Mouse (Mus musculus) embryonic facial prominence, embryonic 14.5 days (tissue): ENCODE measurements at regions not wholly inside any gene's neighbourhood (a gene's known extent, or its start where the extent isn't known, plus 50 kb on each side); places are given as distances from the start of the nearest gene placed in this dataset.
A peak's percentile ranks its signal among the peaks of the same experiment; 100 is the strongest.

Experiments
- ATAC-seq: fragments of 200-750 bp; cut with Nextera tagmentation; 2 replicates; pipeline ENCODE4 v1.8.0; 2017; ENCODE audit warnings: low read depth, moderate number of reproducible peaks, moderate TSS enrichment
- DNase-seq: peaks from one replicate; pipeline ENCODE4 v3.0.0-alpha.2; 2015; ENCODE audit warnings: low spot score
- H3K27ac ChIP-seq: fragments of 300-500 bp; sonication (generic); replicated peaks from 2 replicates; pipeline ENCODE4 v1.5.1; 2014; ENCODE audit warnings: low read depth, mild to moderate bottlenecking, low read length, moderate library complexity
- H3K27me3 ChIP-seq: fragments of 300-500 bp; sonication (generic); replicated peaks from 2 replicates; pipeline ENCODE4 v1.6.1; 2014; ENCODE audit warnings: low read length; ENCODE audit not compliant: control insufficient read depth, insufficient read depth
- H3K36me3 ChIP-seq: fragments of 300-500 bp; sonication (generic); 2 replicates; pipeline ENCODE4 v1.6.1; 2014; ENCODE audit warnings: low read length, mixed read lengths; ENCODE audit not compliant: control insufficient read depth, insufficient read depth
- H3K4me1 ChIP-seq: fragments of 300-500 bp; sonication (generic); 2 replicates; pipeline ENCODE4 v1.6.1; 2014; ENCODE audit warnings: antibody characterized with exemption, low read length; ENCODE audit not compliant: control insufficient read depth, insufficient read depth
- H3K4me2 ChIP-seq: fragments of 300-500 bp; sonication (generic); 2 replicates; pipeline ENCODE4 v1.6.1; 2014; ENCODE audit warnings: low read depth, mild to moderate bottlenecking, low read length, moderate library complexity, mixed read lengths
- H3K4me3 ChIP-seq: fragments of 300-500 bp; sonication (generic); 2 replicates; pipeline ENCODE4 v1.5.1; 2014; ENCODE audit warnings: low read depth, mild to moderate bottlenecking, low read length
- H3K9ac ChIP-seq: fragments of 300-500 bp; sonication (generic); 2 replicates; pipeline ENCODE4 v1.6.1; 2014; ENCODE audit warnings: low read depth, mild to moderate bottlenecking, low read length, moderate library complexity, mixed read lengths
- H3K9me3 ChIP-seq: fragments of 300-500 bp; sonication (generic); 2 replicates; pipeline ENCODE4 v1.6.1; 2016; ENCODE audit warnings: low read length; ENCODE audit not compliant: control insufficient read depth
- WGBS: fragments of 180-500 bp; shearing (Covaris S2); extraction: QIAGEN DNeasy Blood & Tissue Kit; methylation state at CpG from one replicate; pipeline ENCODE4 v1.1.7; 2014; 5-methylcytosine and 5-hydroxymethylcytosine counted together

DNA sequence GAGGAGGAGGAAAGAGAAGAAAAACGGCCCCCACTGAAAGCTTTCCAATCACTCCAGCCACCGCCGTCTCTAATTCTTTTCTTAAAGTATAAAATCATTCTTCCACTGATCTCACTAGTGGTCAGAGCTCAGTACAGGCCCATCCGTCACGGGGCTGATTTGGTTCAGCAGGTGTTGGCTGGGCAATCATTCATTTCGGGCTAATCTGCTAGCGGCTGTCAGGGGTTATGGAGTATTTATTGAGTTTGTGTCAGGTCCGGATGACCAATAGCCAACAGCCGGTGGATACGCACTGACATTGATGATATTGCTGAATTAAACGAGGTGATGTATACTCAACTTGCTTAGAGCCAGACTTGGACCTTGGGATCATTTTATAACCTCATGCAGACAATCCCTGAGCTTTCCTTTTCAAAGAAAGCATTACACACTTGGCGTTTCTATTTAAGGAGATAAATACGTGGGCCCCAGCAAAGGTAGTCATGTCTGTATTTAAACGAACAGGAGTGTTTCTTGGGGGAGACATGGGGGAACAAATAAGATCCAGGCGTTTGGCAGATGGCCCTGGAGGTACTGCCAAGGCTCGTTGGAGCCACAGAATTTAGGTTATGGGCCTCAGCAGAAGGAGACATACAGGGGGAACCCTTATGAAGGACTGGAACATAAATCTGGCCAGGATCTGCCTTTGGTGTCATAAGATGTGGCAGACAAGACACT lies 385.1 kb downstream of the Gm45692 start:
- no peaks in the 10 kb centered on the region for H3K36me3 ChIP-seq
- no peak overlapping the region for H3K4me3 ChIP-seq
- no peak overlapping the region for H3K9ac ChIP-seq
- H3K27ac ChIP-seq, result no peak overlapping the region; the same call in 1 of the 2 replicates
- ATAC-seq (peak; percentile 55; the same call in 1 of the 2 replicates), DNase-seq (peak; percentile 75)
- no peak overlapping the region for H3K4me2 ChIP-seq
- no peaks in the 10 kb centered on the region for H3K27me3 ChIP-seq
- 59% methylated on average over 16 of the region's 16 CpGs for whole genome bisulfite sequencing
- H3K9me3 ChIP-seq, result no peaks in the 10 kb centered on the region
- H3K4me1 ChIP-seq, result peaks cover 21% of the 10 kb centered on the region

DNA sequence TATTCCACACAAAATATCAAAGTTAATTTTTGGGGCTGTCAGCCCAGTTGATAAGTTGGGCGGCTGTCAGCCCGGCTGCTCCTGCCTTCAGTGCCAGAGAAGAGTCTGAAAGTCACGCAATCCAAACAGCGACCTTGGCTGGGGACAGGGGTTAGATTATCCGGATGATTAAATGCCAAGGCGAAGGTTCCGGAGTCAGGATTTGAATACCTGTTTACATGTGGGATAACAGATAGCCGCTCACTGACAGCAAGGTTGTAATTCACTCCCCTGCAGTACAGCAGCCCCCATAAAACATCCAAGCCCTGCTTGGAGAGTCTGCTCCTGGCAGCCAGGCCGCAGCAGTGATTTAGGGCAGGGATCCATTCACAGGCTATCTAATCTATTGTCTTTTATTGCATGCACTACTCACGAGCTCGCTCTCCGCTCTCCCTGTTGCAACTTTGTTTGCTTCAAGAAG lies 388.3 kb downstream of the Gm45692 start:
- no peaks in the 10 kb centered on the region for H3K36me3 ChIP-seq
- DNase-seq (no peak), ATAC-seq (no peak)
- H3K4me3 ChIP-seq, result no peak overlapping the region
- no peak overlapping the region for H3K9ac ChIP-seq
- no peak overlapping the region for H3K27ac ChIP-seq
- H3K27me3 ChIP-seq, result no peaks in the 10 kb centered on the region
- peaks cover 15% of the 10 kb centered on the region for H3K4me1 ChIP-seq
- H3K9me3 ChIP-seq, result no peaks in the 10 kb centered on the region
- no peak overlapping the region for H3K4me2 ChIP-seq
- 64% methylated on average over 12 of the region's 12 CpGs for WGBS

DNA sequence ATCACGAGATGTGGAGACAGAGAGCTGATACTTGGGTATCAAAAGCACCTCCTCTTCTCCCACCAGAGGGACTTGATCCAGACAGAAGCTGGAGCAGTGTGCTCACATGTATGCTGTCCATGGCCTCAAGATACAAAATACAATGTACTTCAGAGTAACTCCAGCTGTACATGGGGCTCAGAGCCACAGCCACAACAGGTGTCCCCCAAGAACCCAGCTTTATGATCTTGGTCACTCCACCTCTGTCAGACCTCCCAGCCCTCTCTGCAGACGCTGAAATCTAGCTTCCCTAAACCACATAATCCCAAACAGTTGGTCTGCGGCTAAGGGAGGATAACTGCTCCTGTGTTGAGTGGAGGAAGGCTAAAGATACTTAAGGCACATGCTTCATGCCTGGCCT lies 389.9 kb downstream of the Gm45692 start:
- Histone ChIP-seq H3K4me1 (peaks cover 7% of the 10 kb centered on the region), H3K9ac (no peak overlapping the region), H3K27ac (no peak overlapping the region), H3K27me3 (no peaks in the 10 kb centered on the region), H3K4me2 (no peak overlapping the region), H3K9me3 (no peaks in the 10 kb centered on the region), H3K36me3 (no peaks in the 10 kb centered on the region), H3K4me3 (no peak overlapping the region)
- WGBS, result 60% methylated on average over 3 of the region's 3 CpGs
- DNase-seq (peak; percentile 59), ATAC-seq (no peak)

DNA sequence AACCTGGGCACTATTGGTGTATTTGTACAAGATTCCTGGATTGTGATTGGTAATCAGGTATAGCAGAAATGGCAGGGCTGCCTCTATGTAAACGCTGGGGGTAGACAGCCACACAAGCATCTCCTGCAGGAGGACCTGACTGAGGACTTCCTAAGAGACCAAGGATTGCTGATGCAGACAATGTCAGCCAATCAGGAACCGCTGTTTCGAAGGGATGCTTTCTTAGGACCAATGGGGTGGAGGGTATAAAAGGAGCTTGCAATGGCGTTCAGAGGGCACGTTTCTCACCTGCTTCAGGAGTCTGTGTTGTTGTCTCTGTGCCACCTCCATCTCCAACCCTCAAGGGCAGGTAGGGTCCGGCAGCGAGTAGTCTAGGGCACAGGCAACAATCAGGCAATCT lies 393.7 kb downstream of the Gm45692 start:
- no peak overlapping the region for H3K27ac ChIP-seq
- WGBS, result 80% methylated on average over 7 of the region's 7 CpGs
- no peak overlapping the region for H3K4me3 ChIP-seq

DNA sequence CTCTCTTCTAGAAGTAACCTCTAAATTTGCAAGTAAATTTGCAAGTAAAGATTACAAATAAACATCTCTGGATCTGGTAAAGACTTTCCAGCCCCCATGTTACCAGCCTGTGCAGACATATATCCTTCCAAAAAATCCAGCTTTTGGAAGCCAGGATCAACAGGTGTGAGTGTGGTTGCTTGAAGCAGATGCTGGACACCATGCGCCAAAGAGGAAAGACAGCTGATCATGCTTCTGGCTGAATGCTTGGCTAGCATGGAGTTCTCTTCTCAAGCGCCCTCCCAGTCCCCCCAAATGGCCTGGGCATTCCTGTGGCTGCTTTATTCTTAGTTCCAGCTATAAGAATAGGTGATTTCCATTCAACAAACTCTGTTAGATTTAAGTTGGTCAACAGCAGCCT lies 404.9 kb downstream of the Gm45692 start:
- Histone ChIP-seq H3K9me3 (no peaks in the 10 kb centered on the region), H3K27me3 (no peaks in the 10 kb centered on the region), H3K9ac (no peak overlapping the region), H3K4me1 (no peaks in the 10 kb centered on the region; the same call in 1 of the 2 replicates), H3K4me2 (no peak overlapping the region), H3K36me3 (no peaks in the 10 kb centered on the region), H3K4me3 (no peak overlapping the region), H3K27ac (no peak overlapping the region)
- ATAC-seq, result no peak
- 86% methylated on average over 2 of the region's 2 CpGs for WGBS
- DNase-seq, result no peak

More for the DNA sequence above, 393.7 kb downstream of the Gm45692 start:
- DNase-seq (no peak), ATAC-seq (no peak)
- Histone ChIP-seq H3K9me3 (no peaks in the 10 kb centered on the region), H3K36me3 (no peaks in the 10 kb centered on the region), H3K4me2 (no peak overlapping the region), H3K27me3 (no peaks in the 10 kb centered on the region), H3K9ac (no peak overlapping the region), H3K4me1 (no peaks in the 10 kb centered on the region)

DNA sequence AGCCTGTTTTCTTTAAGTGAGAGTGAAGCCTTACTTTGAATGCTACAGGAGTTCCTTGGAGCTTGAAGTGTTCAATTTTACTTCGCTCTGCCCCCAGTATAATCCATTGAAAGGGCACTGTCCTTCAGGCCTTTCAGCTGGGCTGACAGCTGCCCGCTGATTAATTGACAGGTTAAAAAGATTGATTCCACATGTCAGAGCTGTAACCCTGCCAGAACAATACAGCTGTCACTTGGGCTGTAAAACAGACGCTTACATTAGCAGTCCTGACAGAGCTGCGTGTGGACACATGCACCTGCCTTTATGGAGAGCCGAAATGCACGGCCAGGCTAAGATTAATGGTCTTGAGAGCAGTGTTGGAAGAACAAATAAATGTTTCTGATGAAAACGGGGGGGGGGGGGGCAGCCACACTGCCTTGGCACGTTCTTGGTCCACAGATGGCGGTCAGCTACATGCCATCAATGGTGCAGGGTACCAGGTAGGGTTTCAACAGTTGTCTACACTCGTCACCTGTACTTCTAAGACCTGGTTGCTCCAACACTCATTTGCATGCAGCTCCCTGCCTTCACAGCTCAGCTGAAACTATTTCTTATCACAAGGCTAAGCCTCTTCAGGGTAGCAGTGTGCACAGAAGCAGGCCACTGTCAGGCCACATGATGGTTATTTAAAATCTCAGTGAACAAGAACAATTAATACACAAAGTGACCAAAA lies 407.3 kb downstream of the Gm45692 start:
- Histone ChIP-seq H3K36me3 (no peaks in the 10 kb centered on the region), H3K9me3 (no peaks in the 10 kb centered on the region), H3K4me2 (no peak overlapping the region), H3K27ac (no peak overlapping the region), H3K27me3 (no peaks in the 10 kb centered on the region), H3K4me1 (no peaks in the 10 kb centered on the region; the same call in 1 of the 2 replicates), H3K4me3 (no peak overlapping the region), H3K9ac (no peak overlapping the region)
- WGBS, result 29% methylated on average over 10 of the region's 10 CpGs
- DNase-seq (peak; percentile 60), ATAC-seq (peak; percentile 50; the same call in 1 of the 2 replicates)

DNA sequence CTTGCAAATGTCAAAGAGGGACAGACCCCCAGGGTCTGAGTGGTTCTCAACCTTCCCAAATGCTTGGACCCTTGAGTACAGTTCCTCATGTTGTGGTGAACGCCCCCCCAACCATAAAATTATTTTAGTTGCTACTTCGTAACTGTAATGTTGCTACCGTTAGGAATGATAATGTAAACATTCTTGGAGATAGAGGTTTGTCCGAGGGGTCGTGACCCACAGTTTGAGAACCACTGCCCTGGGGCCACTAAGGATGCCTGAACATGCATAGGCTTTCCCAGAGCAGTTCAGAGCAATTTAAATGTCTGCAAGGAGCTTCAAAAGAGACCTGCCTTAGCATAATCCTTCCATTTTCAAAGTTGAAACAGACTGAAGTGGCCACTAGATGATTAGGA lies 407.8 kb downstream of the Gm45692 start:
- Histone ChIP-seq H3K9me3 (no peaks in the 10 kb centered on the region), H3K36me3 (no peaks in the 10 kb centered on the region), H3K4me2 (no peak overlapping the region), H3K4me3 (no peak overlapping the region), H3K9ac (no peak overlapping the region), H3K27me3 (no peaks in the 10 kb centered on the region), H3K4me1 (no peaks in the 10 kb centered on the region; the same call in 1 of the 2 replicates), H3K27ac (no peak overlapping the region)
- 46% methylated on average over 5 of the region's 5 CpGs for WGBS
- ATAC-seq, result no peak
- DNase-seq, result no peak

DNA sequence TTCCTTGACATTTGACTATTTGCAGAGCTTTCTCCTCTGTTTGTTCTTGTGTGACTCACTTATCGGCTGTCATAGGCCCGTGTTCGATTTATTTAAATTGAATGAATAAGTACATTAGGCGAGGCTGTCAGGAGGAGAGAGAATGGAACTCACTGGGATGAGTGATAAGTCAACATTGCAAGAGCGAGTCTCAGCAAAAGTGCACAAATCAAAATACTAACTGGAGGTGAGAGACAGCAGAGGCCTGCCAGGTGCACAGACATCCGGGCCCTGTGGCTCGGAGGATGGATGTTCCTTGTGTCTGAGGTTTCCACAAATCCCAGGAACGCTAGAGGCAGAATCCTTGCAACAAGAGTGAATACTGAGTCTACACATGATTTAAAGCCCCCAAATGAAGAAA lies 410.6 kb downstream of the Gm45692 start:
- DNase-seq (no peak), ATAC-seq (peak; percentile 9; the same call in 1 of the 2 replicates)
- Histone ChIP-seq H3K36me3 (no peaks in the 10 kb centered on the region), H3K27ac (no peak overlapping the region), H3K9ac (no peak overlapping the region), H3K4me1 (no peaks in the 10 kb centered on the region; the same call in 1 of the 2 replicates), H3K9me3 (no peaks in the 10 kb centered on the region), H3K4me2 (no peak overlapping the region), H3K27me3 (no peaks in the 10 kb centered on the region), H3K4me3 (no peak overlapping the region)
- 83% methylated on average over 8 of the region's 8 CpGs for WGBS
